Mouse (Mus musculus) hindbrain, postnatal 0 days (tissue): ENCODE measurements at regions not wholly inside any gene's neighbourhood (a gene's known extent, or its start where the extent isn't known, plus 50 kb on each side); places are given as distances from the start of the nearest gene placed in this dataset.

Experiments
- ATAC-seq: fragments of 200-750 bp; cut with Nextera tagmentation; 2 replicates; pipeline ENCODE4 v1.8.0; 2017; ENCODE audit warnings: mild to moderate bottlenecking, moderate TSS enrichment, moderate library complexity
- DNase-seq: peaks from one replicate; pipeline ENCODE4 v3.0.0-alpha.2; 2015; ENCODE audit warnings: low spot score
- H3K27ac ChIP-seq: fragments of 300-500 bp; sonication (generic); 2 replicates; pipeline ENCODE4 v1.5.1; 2014; ENCODE audit warnings: mild to moderate bottlenecking
- H3K27me3 ChIP-seq: fragments of 300-500 bp; sonication (generic); 2 replicates; pipeline ENCODE4 v1.6.1; 2014; ENCODE audit warnings: low read length, mixed read lengths; ENCODE audit not compliant: insufficient read depth
- H3K36me3 ChIP-seq: fragments of 300-500 bp; sonication (generic); 2 replicates; pipeline ENCODE4 v1.6.1; 2014; ENCODE audit warnings: low read length, mixed read lengths; ENCODE audit not compliant: insufficient read depth
- H3K4me1 ChIP-seq: fragments of 300-500 bp; sonication (generic); 2 replicates; pipeline ENCODE4 v1.6.1; 2014; ENCODE audit warnings: antibody characterized with exemption, low read length, mixed read lengths; ENCODE audit not compliant: insufficient read depth
- H3K4me2 ChIP-seq: fragments of 300-500 bp; sonication (generic); 2 replicates; pipeline ENCODE4 v1.6.1; 2014; ENCODE audit warnings: low read depth, mild to moderate bottlenecking, low read length, moderate library complexity, mixed read lengths
- H3K4me3 ChIP-seq: fragments of 300-500 bp; sonication (generic); 2 replicates; pipeline ENCODE4 v1.5.1; 2014; ENCODE audit warnings: low read length
- H3K9ac ChIP-seq: fragments of 300-500 bp; sonication (generic); replicated peaks from 2 replicates; pipeline ENCODE4 v1.6.1; 2014; ENCODE audit warnings: mild to moderate bottlenecking, low read length, moderate library complexity, mixed read lengths
- H3K9me3 ChIP-seq: fragments of 300-500 bp; sonication (generic); 2 replicates; pipeline ENCODE4 v1.6.1; 2016; ENCODE audit warnings: low read length, mixed read lengths
- CTCF ChIP-seq: IDR thresholded peaks from 2 replicates; pipeline ENCODE4 v1.5.1; 2016; ENCODE audit warnings: antibody characterized with exemption, control low read depth, low read depth
- WGBS: fragments of 180-500 bp; shearing (Covaris S2); extraction: QIAGEN DNeasy Blood & Tissue Kit; methylation state at CpG from one replicate; pipeline ENCODE4 v1.1.7; 2014; 5-methylcytosine and 5-hydroxymethylcytosine counted together

GRCm38 (mm10) chr1:128731445-128731844, 139.4 kb upstream of the Cxcr4 start:
- Histone ChIP-seq H3K9ac (no peak overlapping the region), H3K9me3 (no peaks in the 10 kb centered on the region), H3K27ac (no peak overlapping the region), H3K27me3 (no peaks in the 10 kb centered on the region), H3K4me2 (no peak overlapping the region), H3K4me3 (no peak overlapping the region), H3K4me1 (no peaks in the 10 kb centered on the region), H3K36me3 (no peaks in the 10 kb centered on the region)
- WGBS, result 56% methylated on average over 3 of the region's 3 CpGs
- TF ChIP-seq CTCF, result no peak
- ATAC-seq, result no peak
- no peak for DNase-seq

DNA sequence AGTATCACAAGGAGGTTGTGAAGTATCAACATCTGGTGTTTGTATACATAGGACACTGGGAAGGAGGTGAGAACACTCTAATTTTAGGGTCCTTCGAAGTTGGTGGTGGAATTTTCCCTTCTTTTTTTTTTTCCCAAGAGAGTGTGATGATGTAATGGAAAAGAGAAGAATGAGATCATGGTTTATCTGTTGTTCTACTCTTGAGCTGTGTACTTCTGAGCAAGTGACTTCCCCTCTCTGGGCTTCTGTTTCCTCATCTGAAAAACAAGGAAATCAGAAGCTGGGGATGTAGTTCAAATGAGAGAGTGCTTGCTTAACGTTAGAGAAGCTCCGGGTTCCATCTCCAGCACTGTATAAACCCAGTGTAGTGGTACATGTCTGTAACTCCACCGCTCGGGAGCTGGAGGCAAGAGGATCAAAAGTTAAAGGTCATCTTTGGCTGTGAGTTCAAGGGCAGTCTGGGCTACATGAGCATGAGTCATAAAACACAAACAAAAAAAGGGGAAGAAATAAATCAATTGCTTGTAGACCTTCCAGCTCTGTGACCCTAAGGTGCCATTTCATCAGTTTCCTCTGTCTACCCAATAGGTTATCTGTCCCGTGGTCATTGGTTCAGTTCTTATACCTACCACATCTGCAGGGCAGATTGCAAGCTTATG, 132.5 kb upstream of the Cxcr4 start:
- no peaks in the 10 kb centered on the region for H3K36me3 ChIP-seq
- H3K27me3 ChIP-seq, result no peaks in the 10 kb centered on the region
- H3K27ac ChIP-seq, result no peak overlapping the region
- H3K9ac ChIP-seq, result no peak overlapping the region
- no peak for TF ChIP-seq CTCF
- no peaks in the 10 kb centered on the region for H3K4me1 ChIP-seq
- H3K9me3 ChIP-seq, result no peaks in the 10 kb centered on the region
- ATAC-seq (no peak), DNase-seq (no peak)
- no peak overlapping the region for H3K4me2 ChIP-seq
- WGBS, result 84% methylated on average over 6 of the region's 6 CpGs
- H3K4me3 ChIP-seq, result no peak overlapping the region

GRCm38 (mm10) chr1:128723843-128724242, 131.8 kb upstream of the Cxcr4 start:
- no peaks in the 10 kb centered on the region for H3K9me3 ChIP-seq
- no peaks in the 10 kb centered on the region for H3K27me3 ChIP-seq
- WGBS, result 61% methylated on average over 3 of the region's 3 CpGs
- H3K9ac ChIP-seq, result no peak overlapping the region
- H3K4me2 ChIP-seq, result no peak overlapping the region
- H3K27ac ChIP-seq, result no peak overlapping the region
- ATAC-seq, result no peak
- H3K4me3 ChIP-seq, result no peak overlapping the region
- no peaks in the 10 kb centered on the region for H3K4me1 ChIP-seq
- no peaks in the 10 kb centered on the region for H3K36me3 ChIP-seq
- no peak for TF ChIP-seq CTCF
- no peak for DNase-seq

DNA sequence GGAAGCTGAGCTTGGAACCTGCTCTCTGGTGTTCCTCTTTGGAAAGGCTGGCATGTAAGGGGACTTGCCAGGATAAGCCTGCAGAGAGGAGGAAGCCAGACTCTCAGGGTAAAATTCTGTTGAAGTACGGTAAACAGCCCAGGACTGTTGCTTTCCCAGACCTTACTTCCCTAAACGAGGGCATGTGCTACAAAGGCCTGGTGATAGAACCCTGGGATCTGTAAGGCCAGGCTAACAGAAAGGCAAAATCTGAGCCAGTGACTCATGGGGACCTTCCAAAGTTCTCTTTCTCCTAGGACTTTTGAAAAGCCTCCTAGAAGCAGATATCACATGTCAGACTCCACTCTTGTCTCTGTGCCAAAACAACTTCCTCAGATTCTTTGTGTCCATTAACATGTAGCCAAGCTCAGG, 130.0 kb upstream of the Cxcr4 start:
- WGBS, result 77% methylated on average over 2 of the region's 2 CpGs
- Histone ChIP-seq H3K4me2 (no peak overlapping the region), H3K27ac (no peak overlapping the region), H3K9me3 (no peaks in the 10 kb centered on the region), H3K4me1 (no peaks in the 10 kb centered on the region), H3K27me3 (no peaks in the 10 kb centered on the region), H3K4me3 (no peak overlapping the region), H3K9ac (no peak overlapping the region), H3K36me3 (no peaks in the 10 kb centered on the region)
- DNase-seq, result peak; percentile 8
- no peak for ATAC-seq
- TF ChIP-seq CTCF, result no peak

- no peak overlapping the region for H3K27ac ChIP-seq
- no peak overlapping the region for H3K4me3 ChIP-seq
- no peak overlapping the region for H3K9ac ChIP-seq
- DNase-seq (no peak), ATAC-seq (no peak)
- no peak for TF ChIP-seq CTCF
- no peaks in the 10 kb centered on the region for H3K27me3 ChIP-seq
- H3K4me1 ChIP-seq, result no peaks in the 10 kb centered on the region
- no peaks in the 10 kb centered on the region for H3K9me3 ChIP-seq
- no peaks in the 10 kb centered on the region for H3K36me3 ChIP-seq
- no peak overlapping the region for H3K4me2 ChIP-seq
- WGBS, result 70% methylated on average over 6 of the region's 6 CpGs
Observed at GRCm38 (mm10) chr1:128714843-128715242, 122.8 kb upstream of the Cxcr4 start.

DNA sequence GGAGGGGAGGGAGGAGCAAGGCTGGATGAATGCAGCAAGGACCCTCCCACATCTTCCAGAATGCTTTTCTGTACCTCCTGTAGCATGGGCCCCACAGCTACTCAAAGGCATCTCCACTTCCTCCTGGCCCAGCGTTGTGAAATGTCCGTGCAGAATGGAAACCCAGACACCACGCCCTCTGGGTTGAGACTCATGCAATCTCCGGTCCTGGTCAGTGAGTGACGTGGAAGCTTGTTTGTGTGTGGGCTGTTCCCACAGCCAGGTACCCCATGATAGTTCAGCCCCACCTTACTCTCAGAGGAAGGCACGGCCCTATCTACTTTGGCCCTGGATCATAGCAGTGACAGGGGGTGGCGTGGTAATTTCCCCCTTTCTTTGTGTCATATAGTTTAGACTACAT, 120.8 kb upstream of the Cxcr4 start:
- H3K36me3 ChIP-seq, result no peaks in the 10 kb centered on the region
- no peaks in the 10 kb centered on the region for H3K27me3 ChIP-seq
- H3K9me3 ChIP-seq, result no peaks in the 10 kb centered on the region
- no peak overlapping the region for H3K4me2 ChIP-seq
- 73% methylated on average over 7 of the region's 7 CpGs for WGBS
- no peak overlapping the region for H3K9ac ChIP-seq
- no peak for TF ChIP-seq CTCF
- no peak for ATAC-seq
- H3K27ac ChIP-seq, result no peak overlapping the region
- no peak for DNase-seq
- H3K4me1 ChIP-seq, result no peaks in the 10 kb centered on the region
- no peak overlapping the region for H3K4me3 ChIP-seq

DNA sequence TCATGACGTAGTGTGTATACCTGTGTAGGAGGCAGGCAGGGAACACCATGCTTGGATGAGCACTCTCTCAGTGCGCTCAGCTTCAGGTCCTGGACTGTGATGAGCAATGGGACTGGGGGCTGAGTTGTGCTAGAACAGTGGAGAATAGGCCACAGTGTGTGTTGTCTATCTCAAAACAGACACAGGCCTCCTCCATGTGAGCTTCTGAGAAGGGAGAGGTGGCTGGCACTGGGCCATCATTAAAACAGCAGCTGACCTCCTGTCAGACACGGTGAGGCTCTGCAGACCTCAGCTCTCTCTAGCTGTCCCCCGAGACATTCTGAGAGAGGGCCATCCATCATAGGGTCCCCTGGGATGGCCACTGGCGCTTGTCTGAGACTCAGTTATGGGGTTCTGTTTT, 119.0 kb upstream of the Cxcr4 start:
- Histone ChIP-seq H3K4me1 (no peaks in the 10 kb centered on the region), H3K4me2 (no peak overlapping the region), H3K9ac (no peak overlapping the region), H3K4me3 (no peak overlapping the region), H3K36me3 (no peaks in the 10 kb centered on the region), H3K27me3 (no peaks in the 10 kb centered on the region), H3K9me3 (no peaks in the 10 kb centered on the region), H3K27ac (no peak overlapping the region)
- TF ChIP-seq CTCF, result no peak
- ATAC-seq (0 out of 2 replicates have a peak, but pooled peaks have one; percentile 21), DNase-seq (no peak)
- WGBS, result 65% methylated on average over 5 of the region's 5 CpGs
